Mouse (Mus musculus): ENCODE data around the gene Havcr2. TPM values are rescaled to one million over a fixed set of nuclear protein-coding genes. Genes with fewer than 3 reads are reported as not detected.
"Not testable (repeated sequence)": the region's sequence is repeated elsewhere in the genome, so short reads cannot be mapped to it uniquely, and the experiment has no call there.

Havcr2 gene
- polyA plus RNA-seq, 1 experiment from 2014 or later = 0.25 TPM

DNA sequence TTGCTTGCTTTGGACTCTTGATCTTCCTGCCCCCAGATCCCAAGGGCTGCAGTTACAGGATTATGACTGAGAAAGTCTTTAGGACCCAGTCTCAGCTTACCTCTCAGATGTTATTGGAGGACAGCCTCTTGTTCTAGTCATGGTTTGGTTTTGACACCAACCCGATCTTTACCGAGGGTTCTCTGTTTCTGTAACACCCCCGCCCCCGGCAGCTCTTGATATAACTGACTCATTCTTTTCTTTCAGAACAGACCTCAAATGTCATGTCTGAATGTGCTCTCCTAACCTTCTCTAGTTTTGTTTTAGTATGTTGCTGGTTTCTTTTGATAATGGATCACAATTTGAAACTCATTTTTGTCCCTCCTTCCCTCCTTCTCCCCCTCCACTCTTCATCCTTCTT lies 19.5 kb downstream of the Havcr2 start:
- H3K4me2 ChIP-seq = no peak overlapping the region
- no peaks in the 10 kb centered on the region for H3K27me3 ChIP-seq
- H3K9ac ChIP-seq = no peak overlapping the region
- no peak overlapping the region for H3K27ac ChIP-seq
- H3K4me3 ChIP-seq = no peak overlapping the region
- no peaks in the 10 kb centered on the region for H3K9me3 ChIP-seq
- WGBS = 91% methylated on average over 4 of the region's 4 CpGs
- ATAC-seq (ENCODE audit: low FRiP score) = no peak
- H3K4me1 ChIP-seq (replicated peaks) = no peaks in the 10 kb centered on the region
- no peaks in the 10 kb centered on the region for H3K36me3 ChIP-seq

DNA sequence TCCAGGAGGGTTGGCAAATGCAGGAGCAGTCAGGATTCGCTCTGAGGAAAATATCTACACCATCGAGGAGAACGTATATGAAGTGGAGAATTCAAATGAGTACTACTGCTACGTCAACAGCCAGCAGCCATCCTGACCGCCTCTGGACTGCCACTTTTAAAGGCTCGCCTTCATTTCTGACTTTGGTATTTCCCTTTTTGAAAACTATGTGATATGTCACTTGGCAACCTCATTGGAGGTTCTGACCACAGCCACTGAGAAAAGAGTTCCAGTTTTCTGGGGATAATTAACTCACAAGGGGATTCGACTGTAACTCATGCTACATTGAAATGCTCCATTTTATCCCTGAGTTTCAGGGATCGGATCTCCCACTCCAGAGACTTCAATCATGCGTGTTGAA lies 24.6 kb downstream of the Havcr2 start:
- 90% methylated on average over 9 of the region's 9 CpGs for WGBS
- Histone ChIP-seq H3K9me3 (no peaks in the 10 kb centered on the region), H3K36me3 (no peaks in the 10 kb centered on the region), H3K4me2 (no peak overlapping the region), H3K4me1 (replicated peaks) (no peaks in the 10 kb centered on the region), H3K27ac (no peak overlapping the region), H3K4me3 (no peak overlapping the region), H3K9ac (no peak overlapping the region), H3K27me3 (no peaks in the 10 kb centered on the region)
- no peak for ATAC-seq (ENCODE audit: low FRiP score)

DNA sequence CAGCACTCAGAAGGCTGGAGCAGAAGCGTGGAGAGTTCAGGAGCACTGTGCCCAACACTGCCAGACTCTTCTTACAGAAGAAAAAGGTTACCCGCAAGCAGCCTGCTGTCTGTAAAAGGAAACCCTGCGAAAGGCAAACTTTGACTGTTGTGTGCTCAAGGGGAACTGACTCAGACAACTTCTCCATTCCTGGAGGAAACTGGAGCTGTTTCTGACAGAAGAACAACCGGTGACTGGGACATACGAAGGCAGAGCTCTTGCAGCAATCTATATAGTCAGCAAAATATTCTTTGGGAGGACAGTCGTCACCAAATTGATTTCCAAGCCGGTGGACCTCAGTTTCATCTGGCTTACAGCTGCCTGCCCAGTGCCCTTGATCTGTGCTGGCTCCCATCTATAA lies 25.8 kb downstream of the Havcr2 start:
- WGBS = 85% methylated on average over 7 of the region's 7 CpGs

DNA sequence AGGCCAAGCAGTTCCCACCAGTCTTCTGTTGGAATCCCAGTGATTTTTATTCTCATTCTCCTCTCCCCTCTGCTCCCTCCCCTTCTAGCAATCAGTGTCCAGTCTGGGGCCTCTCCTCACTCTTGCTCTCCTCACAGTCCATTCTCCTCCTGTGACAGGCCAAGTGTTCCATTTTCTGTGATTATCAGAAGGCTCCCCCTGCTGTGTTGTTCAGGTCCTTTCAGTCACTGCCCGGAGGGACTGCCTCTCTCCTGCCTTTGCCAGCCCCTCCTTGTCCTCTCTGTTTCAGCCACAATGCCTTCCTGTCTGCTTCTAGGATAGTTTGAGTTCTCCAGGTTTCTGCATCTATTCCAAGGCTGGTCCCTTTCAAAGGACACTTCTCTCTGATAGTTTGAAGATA lies 33.5 kb downstream of the Havcr2 start:
- no peak for ATAC-seq (ENCODE audit: low FRiP score)
- Histone ChIP-seq H3K9me3 (no peaks in the 10 kb centered on the region), H3K9ac (no peak overlapping the region), H3K4me2 (no peak overlapping the region), H3K36me3 (no peaks in the 10 kb centered on the region), H3K4me3 (no peak overlapping the region), H3K27ac (no peak overlapping the region), H3K27me3 (no peaks in the 10 kb centered on the region), H3K4me1 (replicated peaks) (no peaks in the 10 kb centered on the region)
- WGBS = 11% methylated on average over 1 of the region's 1 CpGs

More for the DNA sequence above, 25.8 kb downstream of the Havcr2 start:
- H3K4me3 ChIP-seq = no peak overlapping the region
- no peaks in the 10 kb centered on the region for H3K36me3 ChIP-seq
- H3K9ac ChIP-seq = no peak overlapping the region
- H3K9me3 ChIP-seq = no peaks in the 10 kb centered on the region
- no peak for ATAC-seq (ENCODE audit: low FRiP score)
- no peaks in the 10 kb centered on the region for H3K27me3 ChIP-seq
- H3K4me2 ChIP-seq = no peak overlapping the region
- H3K4me1 ChIP-seq (replicated peaks) = no peaks in the 10 kb centered on the region
- no peak overlapping the region for H3K27ac ChIP-seq

DNA sequence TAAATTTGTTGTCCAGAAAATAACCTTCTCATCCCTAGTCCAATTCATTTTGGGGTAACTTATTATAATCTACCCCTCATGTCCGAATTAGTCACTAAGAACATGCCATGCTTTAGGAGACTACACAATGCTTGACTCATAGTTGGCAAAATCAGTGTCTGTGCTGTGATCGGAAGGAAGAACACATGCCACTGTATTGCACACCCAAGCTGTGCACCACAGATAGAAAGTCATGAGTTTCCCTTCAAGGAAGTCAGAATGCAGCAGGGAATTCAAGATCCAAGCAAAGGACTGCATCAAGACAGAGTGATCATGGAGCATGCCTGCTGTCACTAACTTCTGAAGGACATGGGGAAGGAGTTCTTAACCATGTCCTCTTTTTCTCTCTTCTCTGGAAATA lies 33.9 kb downstream of the Havcr2 start:
- 84% methylated on average over 2 of the region's 2 CpGs for WGBS
- Histone ChIP-seq H3K36me3 (no peaks in the 10 kb centered on the region), H3K4me1 (replicated peaks) (no peaks in the 10 kb centered on the region), H3K9ac (no peak overlapping the region), H3K4me2 (no peak overlapping the region), H3K27ac (no peak overlapping the region), H3K4me3 (no peak overlapping the region), H3K9me3 (no peaks in the 10 kb centered on the region), H3K27me3 (no peaks in the 10 kb centered on the region)
- no peak for ATAC-seq (ENCODE audit: low FRiP score)

DNA sequence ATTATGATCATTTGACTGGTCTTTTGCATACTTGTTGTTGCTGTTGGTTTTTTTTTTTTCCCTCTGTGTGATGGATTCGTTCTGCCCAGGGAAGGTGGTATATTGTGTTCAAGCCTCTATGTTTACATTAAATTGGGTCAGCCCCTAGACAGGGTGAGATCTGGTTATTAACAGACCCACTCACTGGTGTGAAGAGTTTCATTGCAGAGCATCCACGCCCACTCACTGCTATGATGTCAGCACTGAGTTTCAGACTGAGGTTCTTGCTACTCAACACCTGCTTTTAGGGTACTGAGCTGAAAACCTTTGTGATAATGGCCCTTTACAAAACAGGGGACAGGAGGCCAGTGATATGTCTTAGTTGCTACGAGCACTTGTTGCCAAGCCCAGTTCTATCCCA lies 52.4 kb downstream of the Havcr2 start:
- WGBS = 73% methylated on average over 3 of the region's 3 CpGs

DNA sequence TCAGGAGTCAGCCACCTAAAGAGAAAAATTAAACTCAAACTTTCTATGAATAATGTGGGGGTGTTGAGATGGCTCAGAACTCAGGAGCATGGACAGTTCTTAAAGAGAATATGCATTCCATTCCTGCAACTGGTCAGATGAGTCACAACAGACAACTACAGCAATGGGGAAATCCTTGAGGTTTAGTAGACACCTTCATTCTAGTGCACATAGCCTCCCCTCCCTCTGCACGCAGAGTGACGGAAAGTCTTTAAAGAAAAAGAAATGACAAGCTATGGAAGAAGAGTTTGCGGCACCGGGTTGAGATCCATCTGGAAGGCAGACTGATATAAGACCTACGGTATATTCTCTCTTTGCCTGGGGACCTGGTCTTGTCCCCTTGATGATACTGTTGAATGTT lies 55.2 kb downstream of the Havcr2 start:
- Histone ChIP-seq H3K4me2 (no peak overlapping the region), H3K9ac (no peak overlapping the region), H3K27me3 (no peaks in the 10 kb centered on the region), H3K27ac (no peak overlapping the region), H3K4me3 (no peak overlapping the region), H3K9me3 (no peaks in the 10 kb centered on the region), H3K36me3 (no peaks in the 10 kb centered on the region), H3K4me1 (replicated peaks) (no peaks in the 10 kb centered on the region)
- ATAC-seq (ENCODE audit: low FRiP score) = no peak
- WGBS = 96% methylated on average over 5 of the region's 5 CpGs

More for the DNA sequence above, 52.4 kb downstream of the Havcr2 start:
- Histone ChIP-seq H3K9ac (no peak overlapping the region), H3K27ac (no peak overlapping the region), H3K4me2 (no peak overlapping the region), H3K4me1 (replicated peaks) (no peaks in the 10 kb centered on the region), H3K36me3 (no peaks in the 10 kb centered on the region), H3K4me3 (no peak overlapping the region), H3K27me3 (no peaks in the 10 kb centered on the region), H3K9me3 (no peaks in the 10 kb centered on the region)
- ATAC-seq (ENCODE audit: low FRiP score) = no peak

DNA sequence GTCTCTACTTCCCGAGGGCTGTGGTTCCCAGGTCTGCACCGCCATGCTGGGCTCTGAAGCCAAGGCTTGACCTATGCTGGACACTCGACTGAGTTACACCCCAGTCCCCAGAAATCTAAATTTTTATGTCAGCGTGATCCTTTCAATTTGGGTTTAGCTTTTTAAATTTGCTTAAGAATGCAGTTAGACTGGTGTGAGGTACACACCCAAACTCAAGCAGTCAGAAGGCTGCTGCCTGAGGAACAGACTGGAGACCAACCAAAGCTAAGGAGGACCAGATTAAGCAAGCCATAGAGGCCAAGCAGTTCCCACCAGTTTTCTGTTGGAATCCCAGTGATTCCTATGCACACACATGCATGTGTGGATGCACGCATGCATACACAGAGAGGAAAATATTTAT lies 66.6 kb downstream of the Havcr2 start:
- H3K4me2 ChIP-seq; H3K9ac ChIP-seq; H3K27ac ChIP-seq; ATAC-seq (ENCODE audit: low FRiP score); H3K4me1 ChIP-seq (replicated peaks); H3K36me3 ChIP-seq; H3K9me3 ChIP-seq; H3K27me3 ChIP-seq; H3K4me3 ChIP-seq: not testable (repeated sequence)
- 84% methylated on average over 5 of the region's 5 CpGs for WGBS

DNA sequence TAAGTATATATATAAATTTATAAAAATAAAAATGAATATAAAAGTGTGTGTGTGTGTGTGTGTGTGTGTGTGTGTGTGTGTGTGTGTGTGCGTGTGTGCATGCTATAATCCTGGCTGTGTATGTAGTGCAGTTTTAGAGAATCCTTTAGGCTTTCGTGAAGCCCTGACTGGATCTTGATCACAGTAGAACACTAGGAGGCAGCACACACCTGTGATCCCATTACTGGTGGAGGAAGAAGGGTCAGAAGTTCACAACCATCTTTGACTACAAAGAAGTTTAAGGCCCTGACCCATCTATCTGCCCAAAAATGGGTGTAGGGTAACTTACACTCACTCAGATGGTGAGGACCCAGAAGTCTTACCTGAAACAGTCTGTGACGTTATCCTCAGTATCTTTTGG lies 68.0 kb downstream of the Havcr2 start:
- H3K9me3 ChIP-seq = no peaks in the 10 kb centered on the region
- 82% methylated on average over 3 of the region's 3 CpGs for whole genome bisulfite sequencing
- H3K36me3 ChIP-seq = no peaks in the 10 kb centered on the region
- H3K27me3 ChIP-seq = no peaks in the 10 kb centered on the region
- no peak overlapping the region for H3K27ac ChIP-seq
- H3K4me2 ChIP-seq = no peak overlapping the region
- H3K4me3 ChIP-seq = no peak overlapping the region
- no peak overlapping the region for H3K9ac ChIP-seq
- ATAC-seq (ENCODE audit: low FRiP score) = no peak
- H3K4me1 ChIP-seq (replicated peaks) = no peaks in the 10 kb centered on the region

DNA sequence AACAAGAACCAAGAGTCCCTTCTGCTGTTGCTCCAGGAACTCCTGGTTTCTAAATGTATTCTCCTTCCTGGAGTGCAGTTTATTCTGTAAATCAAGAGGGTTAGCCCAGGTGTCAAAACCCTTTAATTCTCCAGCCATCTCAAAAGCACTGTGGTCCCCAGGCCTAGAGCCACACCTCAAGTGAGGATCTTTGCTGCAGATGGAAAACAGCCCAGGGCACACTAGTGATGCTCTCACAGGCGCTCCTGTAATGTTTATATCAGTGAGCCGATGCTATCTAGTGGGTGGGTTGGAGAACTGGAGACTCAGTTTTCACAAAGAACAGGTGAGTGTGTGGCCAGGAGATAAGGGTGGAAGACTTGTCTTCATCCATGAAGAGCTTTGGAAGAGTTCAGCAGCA lies 69.2 kb downstream of the Havcr2 start, which contains the start of gene Gm12169:
TSS of gene Gm12169 (plus strand) at position 301 of the 400 bp plus-strand sequence.
- Histone ChIP-seq H3K27me3 (no peaks in the 10 kb centered on the region), H3K4me2 (no peak within 1 kb of the TSS), H3K9me3 (no peaks in the 10 kb centered on the region), H3K4me1 (replicated peaks) (no peaks in the 10 kb centered on the region), H3K27ac (no peak within 1 kb of the TSS), H3K9ac (no peak within 1 kb of the TSS), H3K4me3 (no peak within 1 kb of the TSS), H3K36me3 (no peaks in the 10 kb centered on the region)
- no peak for ATAC-seq (ENCODE audit: low FRiP score)
- 99% methylated on average over 2 of the region's 2 CpGs for WGBS

DNA sequence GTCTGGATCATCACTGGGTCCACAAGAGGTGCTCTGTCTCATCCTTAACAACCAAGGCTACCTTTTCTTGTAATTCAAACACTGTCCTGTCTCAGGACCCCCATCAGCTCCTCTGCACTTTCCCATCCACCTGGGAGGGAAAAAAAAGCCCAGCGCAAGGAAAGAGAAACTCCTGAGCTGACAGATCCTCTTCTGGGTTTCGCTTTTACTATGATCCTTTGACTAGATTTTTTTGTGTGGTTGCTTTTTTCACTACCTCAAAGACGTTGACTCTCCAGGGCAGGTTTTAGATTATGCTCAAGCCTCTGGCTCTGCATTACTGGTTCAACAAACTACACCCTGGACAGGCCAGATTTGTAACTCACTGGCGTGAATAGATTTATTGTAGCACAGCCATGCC lies 75.4 kb downstream of the Havcr2 start:
- H3K9me3 ChIP-seq = no peaks in the 10 kb centered on the region
- H3K4me1 ChIP-seq (replicated peaks) = no peaks in the 10 kb centered on the region
- no peak overlapping the region for H3K9ac ChIP-seq
- no peak overlapping the region for H3K4me2 ChIP-seq
- ATAC-seq (ENCODE audit: low FRiP score) = no peak
- 85% methylated on average over 4 of the region's 4 CpGs for WGBS
- no peak overlapping the region for H3K4me3 ChIP-seq
- no peaks in the 10 kb centered on the region for H3K27me3 ChIP-seq
- no peaks in the 10 kb centered on the region for H3K36me3 ChIP-seq
- no peak overlapping the region for H3K27ac ChIP-seq
